Mouse (Mus musculus) forebrain, embryonic 11.5 days (tissue): ENCODE measurements around the gene Parp2. TPM values are rescaled to one million over a fixed set of nuclear protein-coding genes. Genes with fewer than 3 reads are reported as not detected.
"Not testable (repeated sequence)": the region's sequence is repeated elsewhere in the genome, so short reads cannot be mapped to it uniquely, and the experiment has no call there.

Experiments
- ATAC-seq: fragments of 200-750 bp; cut with Nextera tagmentation; replicated peaks from 2 replicates; pipeline ENCODE4 v1.8.0; 2017; ENCODE audit warnings: moderate TSS enrichment; ENCODE audit not compliant: low FRiP score
- DNase-seq: peaks from one replicate; pipeline ENCODE4 v3.0.0-alpha.2; 2017; ENCODE audit warnings: low spot score
- H3K27ac ChIP-seq: fragments of 300-500 bp; sonication (generic); 2 replicates; pipeline ENCODE4 v1.5.1; 2014; ENCODE audit warnings: low read depth, low read length
- H3K27me3 ChIP-seq: fragments of 300-500 bp; sonication (generic); 2 replicates; pipeline ENCODE4 v1.6.1; 2014; ENCODE audit warnings: mild to moderate bottlenecking, low read length, mixed read lengths; ENCODE audit not compliant: control insufficient read depth, insufficient read depth
- H3K36me3 ChIP-seq: fragments of 300-500 bp; sonication (generic); 2 replicates; pipeline ENCODE4 v1.6.1; 2014; ENCODE audit warnings: mild to moderate bottlenecking, low read length, moderate library complexity, mixed read lengths; ENCODE audit not compliant: control insufficient read depth, insufficient read depth
- H3K4me1 ChIP-seq: fragments of 300-500 bp; sonication (generic); replicated peaks from 2 replicates; pipeline ENCODE4 v1.6.1; 2014; ENCODE audit warnings: low read length, mixed read lengths; ENCODE audit not compliant: control insufficient read depth, insufficient read depth
- H3K4me2 ChIP-seq: fragments of 300-500 bp; sonication (generic); 2 replicates; pipeline ENCODE4 v1.6.1; 2014; ENCODE audit warnings: low read depth, mild to moderate bottlenecking, low read length, moderate library complexity, mixed read lengths; ENCODE audit not compliant: severe bottlenecking
- H3K4me3 ChIP-seq: fragments of 300-500 bp; sonication (generic); 2 replicates; pipeline ENCODE4 v1.5.1; 2014; ENCODE audit warnings: low read depth, low read length
- H3K9ac ChIP-seq: fragments of 300-500 bp; sonication (generic); 2 replicates; pipeline ENCODE4 v1.6.1; 2014; ENCODE audit warnings: low read length
- H3K9me3 ChIP-seq: fragments of 300-500 bp; sonication (generic); 2 replicates; pipeline ENCODE4 v1.6.1; 2016; ENCODE audit warnings: low read length, mixed read lengths; ENCODE audit not compliant: control insufficient read depth
- WGBS: fragments of 180-500 bp; shearing (Covaris S2); extraction: QIAGEN DNeasy Blood & Tissue Kit; methylation state at CpG from one replicate; pipeline ENCODE4 v1.1.7; 2014; 5-methylcytosine and 5-hydroxymethylcytosine counted together
- polyA plus RNA-seq: library from polyadenylated mRNA; unstranded; fragments of >200 nt; fragmentation: Nextera tagmentation; extraction: Ambion mirVana; gene quantifications from 2 replicates; pipeline ENCODE4 v1.2.1, GENCODE M21; 2014

The Parp2 gene
- polyA plus RNA-seq, 1 experiment from 2014 or later, result 87.7 TPM

GRCm38 (mm10) chr14:50806469-50806868, 1.2 kb upstream of the Parp2 start:
- H3K27ac ChIP-seq, ATAC-seq, H3K9me3 ChIP-seq, H3K4me1 ChIP-seq, H3K36me3 ChIP-seq, H3K27me3 ChIP-seq, DNase-seq, H3K9ac ChIP-seq, H3K4me3 ChIP-seq: not testable (repeated sequence)
- 0 out of 2 replicates have a peak overlapping the region, but pooled peaks have one; percentile 21 for H3K4me2 ChIP-seq
- WGBS, result 98% methylated on average over 5 of the region's 5 CpGs

- H3K9ac ChIP-seq, result no peak overlapping the region
- H3K4me2 ChIP-seq, result no peak overlapping the region
- no peak overlapping the region for H3K27ac ChIP-seq
- no peaks in the 10 kb centered on the region for H3K9me3 ChIP-seq
- no peak overlapping the region for H3K4me3 ChIP-seq
- no peaks in the 10 kb centered on the region for H3K4me1 ChIP-seq
- DNase-seq (no peak), ATAC-seq (no peak)
- 89% methylated on average over 2 of the region's 2 CpGs for WGBS
- no peaks in the 10 kb centered on the region for H3K27me3 ChIP-seq
- H3K36me3 ChIP-seq, result peaks cover 4% of the 10 kb centered on the region
Observed at GRCm38 (mm10) chr14:50813060-50813459, 5.4 kb downstream of the Parp2 start.

GRCm38 (mm10) chr14:50823240-50823639, 15.6 kb downstream of the Parp2 start:
- 87% methylated on average over 2 of the region's 2 CpGs for WGBS
- Histone ChIP-seq H3K27ac (no peak overlapping the region), H3K4me1 (no peaks in the 10 kb centered on the region), H3K36me3 (no peaks in the 10 kb centered on the region; the same call in 1 of the 2 replicates), H3K9ac (no peak overlapping the region), H3K27me3 (no peaks in the 10 kb centered on the region), H3K4me3 (no peak overlapping the region), H3K9me3 (no peaks in the 10 kb centered on the region), H3K4me2 (no peak overlapping the region)
- DNase-seq (no peak), ATAC-seq (no peak)

GRCm38 (mm10) chr14:50824219-50824618, 16.6 kb downstream of the Parp2 start:
- H3K9ac ChIP-seq, result no peak overlapping the region
- no peaks in the 10 kb centered on the region; the same call in 1 of the 2 replicates for H3K36me3 ChIP-seq

GRCm38 (mm10) chr14:50826579-50826978, 18.9 kb downstream of the Parp2 start:
- WGBS, result 91% methylated on average over 4 of the region's 4 CpGs
- H3K4me3 ChIP-seq, result no peak overlapping the region
- H3K27ac ChIP-seq, result no peak overlapping the region
- DNase-seq (no peak), ATAC-seq (no peak)
- no peaks in the 10 kb centered on the region for H3K27me3 ChIP-seq
- H3K9me3 ChIP-seq, result no peaks in the 10 kb centered on the region
- no peaks in the 10 kb centered on the region for H3K4me1 ChIP-seq
- H3K4me2 ChIP-seq, result no peak overlapping the region
- no peak overlapping the region for H3K9ac ChIP-seq
- H3K36me3 ChIP-seq, result no peaks in the 10 kb centered on the region; the same call in 1 of the 2 replicates

More at GRCm38 (mm10) chr14:50824219-50824618, 16.6 kb downstream of the Parp2 start:
- Histone ChIP-seq H3K4me2 (no peak overlapping the region), H3K9me3 (no peaks in the 10 kb centered on the region), H3K4me3 (no peak overlapping the region), H3K27ac (no peak overlapping the region), H3K27me3 (no peaks in the 10 kb centered on the region), H3K4me1 (no peaks in the 10 kb centered on the region)
- no peak for ATAC-seq
- DNase-seq, result no peak
- WGBS, result 89% methylated on average over 9 of the region's 9 CpGs

GRCm38 (mm10) chr14:50829878-50830277, 22.2 kb downstream of the Parp2 start:
- Histone ChIP-seq H3K9me3 (no peaks in the 10 kb centered on the region), H3K4me2 (no peak overlapping the region), H3K27ac (no peak overlapping the region), H3K9ac (no peak overlapping the region), H3K4me1 (no peaks in the 10 kb centered on the region), H3K27me3 (no peaks in the 10 kb centered on the region), H3K4me3 (no peak overlapping the region), H3K36me3 (no peaks in the 10 kb centered on the region)
- no peak for DNase-seq
- no peak for ATAC-seq
- WGBS, result 89% methylated on average over 3 of the region's 3 CpGs

- H3K4me3 ChIP-seq, result no peak overlapping the region
- ATAC-seq, result no peak
- no peak overlapping the region for H3K9ac ChIP-seq
- no peak for DNase-seq
- H3K4me2 ChIP-seq, result no peak overlapping the region
- no peak overlapping the region for H3K27ac ChIP-seq
- 89% methylated on average over 10 of the region's 10 CpGs for WGBS
- H3K9me3 ChIP-seq, result no peaks in the 10 kb centered on the region
- no peaks in the 10 kb centered on the region for H3K4me1 ChIP-seq
- H3K36me3 ChIP-seq, result no peaks in the 10 kb centered on the region
- H3K27me3 ChIP-seq, result no peaks in the 10 kb centered on the region
Observed at GRCm38 (mm10) chr14:50833964-50834363, 26.3 kb downstream of the Parp2 start.

GRCm38 (mm10) chr14:50834435-50834834, 26.8 kb downstream of the Parp2 start:
- Histone ChIP-seq H3K4me1 (no peaks in the 10 kb centered on the region), H3K9ac (no peak overlapping the region), H3K4me2 (no peak overlapping the region), H3K27me3 (no peaks in the 10 kb centered on the region), H3K4me3 (no peak overlapping the region), H3K36me3 (no peaks in the 10 kb centered on the region), H3K27ac (no peak overlapping the region), H3K9me3 (no peaks in the 10 kb centered on the region)
- DNase-seq (no peak), ATAC-seq (no peak)
- WGBS, result 77% methylated on average over 2 of the region's 2 CpGs

GRCm38 (mm10) chr14:50837236-50837635, 29.6 kb downstream of the Parp2 start:
- no peak overlapping the region for H3K4me2 ChIP-seq
- no peaks in the 10 kb centered on the region for H3K4me1 ChIP-seq
- no peaks in the 10 kb centered on the region for H3K36me3 ChIP-seq
- ATAC-seq (no peak), DNase-seq (peak; percentile 57)
- no peak overlapping the region for H3K9ac ChIP-seq
- H3K9me3 ChIP-seq, result no peaks in the 10 kb centered on the region
- H3K4me3 ChIP-seq, result no peak overlapping the region
- 62% methylated on average over 6 of the region's 6 CpGs for WGBS
- no peak overlapping the region for H3K27ac ChIP-seq
- H3K27me3 ChIP-seq, result no peaks in the 10 kb centered on the region
